Comparison of ENCODE assay signal across 11 mouse cellular contexts in genomic region chr1:36936567-36936966, GRCm38 (mm10). TPM values are rescaled to one million over a fixed set of nuclear protein-coding genes. Genes with fewer than 3 reads are reported as not detected.
DNase-seq lines count a peak whose midpoint lies in the region; ATAC-seq and TF ChIP-seq lines count a peak whose summit lies in the region.
"Had no signal": no experiment of that assay in that cellular context is flagged by ENCODE, and none has a peak within 500 bp of the region (broad histone marks: within the 10 kb centered on the region; RNA-seq: fewer than 3 reads in every experiment).

No protein-coding gene starts in this region.

- no peak for ATAC-seq in heart, postnatal 0 days (ENCODE audit: insufficient read depth, low read depth)
- ATAC-seq in intestine, embryonic 14.5 days (replicated peaks; ENCODE audit: low FRiP score, low TSS enrichment, low read depth): no peak
- ATAC-seq in midbrain, embryonic 14.5 days (ENCODE audit: low FRiP score, low TSS enrichment): no peak
- no peak for ATAC-seq in inflammation-experienced regulatory T-cells, adult 6 months

- H3K9me3 ChIP-seq in heart, postnatal 0 days (replicated peaks; ENCODE audit: control insufficient read depth, low read length): no peaks in the 10 kb centered on the region
- H3K9me3 ChIP-seq in intestine, embryonic 14.5 days (ENCODE audit: control insufficient read depth, low read length): no peaks in the 10 kb centered on the region
- H3K9me3 ChIP-seq in midbrain, embryonic 14.5 days (ENCODE audit: control insufficient read depth, low read length): no peaks in the 10 kb centered on the region
- H3K9me3 ChIP-seq: limb, embryonic 15.5 days had no signal

- no peak overlapping the region for H3K4me3 ChIP-seq in heart, postnatal 0 days (ENCODE audit: low read depth, low read length)
- H3K4me3 ChIP-seq in intestine, embryonic 14.5 days (ENCODE audit: low read depth, low read length): peak overlapping the region; percentile 96; the same call in 1 of the 2 replicates
- H3K4me3 ChIP-seq in midbrain, embryonic 14.5 days (replicated peaks; ENCODE audit: low read depth, low read length): no peak overlapping the region
- H3K4me3 ChIP-seq: limb, embryonic 15.5 days had no signal

- no peak for DNase-seq in heart, postnatal 0 days (ENCODE audit: low spot score)
- DNase-seq in heart, adult 9 months (ENCODE audit: low spot score in 2 of 2): no peak
- DNase-seq in ZHBTc4 (ENCODE audit: low read depth, low spot score): peak; percentile 48
- DNase-seq in intestine, embryonic 14.5 days (ENCODE audit: low spot score): no peak
- no peak for DNase-seq in midbrain, embryonic 14.5 days
- no peak for DNase-seq in urinary bladder, postnatal 4 days (ENCODE audit: low spot score in 2 of 2)
- DNase-seq: adrenal gland, adult 8-10 months; cerebellum, adult 2 months had no signal

- H3K27ac ChIP-seq in heart, postnatal 0 days (ENCODE audit: low read depth): no peak overlapping the region
- H3K27ac ChIP-seq in intestine, embryonic 14.5 days (ENCODE audit: low read depth): no peak overlapping the region
- H3K27ac ChIP-seq in midbrain, embryonic 14.5 days (replicated peaks; ENCODE audit: low read depth, low read length): no peak overlapping the region
- H3K27ac ChIP-seq: layer of hippocampus, adult 2 months; limb, embryonic 15.5 days had no signal

- no peaks in the 10 kb centered on the region for H3K36me3 ChIP-seq in heart, postnatal 0 days (replicated peaks; ENCODE audit: control insufficient read depth, insufficient read depth, low read length)
- no peaks in the 10 kb centered on the region for H3K36me3 ChIP-seq in intestine, embryonic 14.5 days (ENCODE audit: control insufficient read depth, insufficient read depth, low read length)
- no peaks in the 10 kb centered on the region for H3K36me3 ChIP-seq in midbrain, embryonic 14.5 days (ENCODE audit: control insufficient read depth, insufficient read depth, low read length)
- H3K36me3 ChIP-seq: limb, embryonic 15.5 days had no signal

- H3K4me2 ChIP-seq in heart, postnatal 0 days (ENCODE audit: low read depth, low read length): peak overlapping the region; percentile 82; the same call in 1 of the 2 replicates
- H3K4me2 ChIP-seq in intestine, embryonic 14.5 days (ENCODE audit: low read length): peak overlapping the region; percentile 67
- H3K4me2 ChIP-seq in midbrain, embryonic 14.5 days (ENCODE audit: low read length): peak overlapping the region; percentile 73
- H3K4me2 ChIP-seq: limb, embryonic 15.5 days had no signal

- peaks cover 33% of the 10 kb centered on the region for H3K4me1 ChIP-seq in heart, postnatal 0 days (ENCODE audit: control insufficient read depth, insufficient read depth)
- peaks cover 21% of the 10 kb centered on the region for H3K4me1 ChIP-seq in intestine, embryonic 14.5 days (replicated peaks; ENCODE audit: control insufficient read depth, insufficient read depth, low read length)
- H3K4me1 ChIP-seq in midbrain, embryonic 14.5 days (ENCODE audit: control insufficient read depth, insufficient read depth, low read length): peaks cover 27% of the 10 kb centered on the region

- no peaks in the 10 kb centered on the region for H3K27me3 ChIP-seq in heart, postnatal 0 days (ENCODE audit: control insufficient read depth, insufficient read depth, low read length)
- no peaks in the 10 kb centered on the region for H3K27me3 ChIP-seq in intestine, embryonic 14.5 days (replicated peaks; ENCODE audit: control insufficient read depth, insufficient read depth, low read length)
- H3K27me3 ChIP-seq in midbrain, embryonic 14.5 days (ENCODE audit: control insufficient read depth, insufficient read depth, low read length): no peaks in the 10 kb centered on the region
- H3K27me3 ChIP-seq: limb, embryonic 15.5 days had no signal

- 66% methylated on average over 7 of the region's 7 CpGs for WGBS in heart, postnatal 0 days
- WGBS in intestine, embryonic 14.5 days: 63% methylated on average over 7 of the region's 7 CpGs
- 89% methylated on average over 7 of the region's 7 CpGs for WGBS in midbrain, embryonic 14.5 days

- H3K9ac ChIP-seq in heart, postnatal 0 days (replicated peaks; ENCODE audit: low read depth, low read length): no peak overlapping the region
- no peak overlapping the region for H3K9ac ChIP-seq in intestine, embryonic 14.5 days (ENCODE audit: low read length)
- no peak overlapping the region for H3K9ac ChIP-seq in midbrain, embryonic 14.5 days (replicated peaks; ENCODE audit: low read length)
- H3K9ac ChIP-seq: limb, embryonic 15.5 days had no signal

- no peak for TF ChIP-seq CTCF in heart, postnatal 0 days (IDR thresholded peaks at IDR 0.05; ENCODE audit: low read depth)

- no peak for TF ChIP-seq EP300 in heart, postnatal 0 days (IDR thresholded peaks at IDR 0.05; ENCODE audit: low read depth)

RNA-seq across cellular contexts. Expression of gene Tmem131, which starts 6.9 kb away (rescaled TPM):
- total RNA-seq in heart, postnatal 0 days (2014; rRNA removed; ENCODE audit: low replicate concordance): 10.1 and 11.3 TPM in 2 replicates
- polyA plus RNA-seq in heart, postnatal 0 days (2015; fragmentation: Nextera tagmentation; extraction: Ambion mirVana): 3.9 TPM in 2 replicates
- 28.2 and 28.6 TPM in 2 replicates for polyA plus RNA-seq in intestine, embryonic 14.5 days (2014; fragmentation: Nextera tagmentation; extraction: Ambion mirVana)
- 19.5 and 23.1 TPM in 2 replicates for polyA plus RNA-seq in midbrain, embryonic 14.5 days (2014; fragmentation: Nextera tagmentation; extraction: Ambion mirVana)
- 10 to 100 TPM in 2 of 3 experiments, 1 to 10 TPM in 1; 7.5 to 15.1 (median 13.0) TPM for polyA plus RNA-seq in inflammation-experienced regulatory T-cells, adult 6 months (2017; shearing (Covaris generic))
